Mouse (Mus musculus) CD4-positive, CD25-positive, alpha-beta regulatory T cell (primary cell): Measurements from ENCODE around the gene Olfr1221. TPM values are rescaled to one million over a fixed set of nuclear protein-coding genes. Genes with fewer than 3 reads are reported as not detected.

Experiments used
- polyA plus RNA-seq: library from polyadenylated mRNA; unstranded; fragments of 100-300 nt; shearing (Covaris generic); gene quantifications from one replicate; pipeline ENCODE4 v1.2.1, GENCODE M21; 2017

Olfr1221 gene
- not detected for polyA plus RNA-seq

GRCm38 (mm10) chr2:89117183-89117582, at the start of gene Olfr1221:
TSS of gene Olfr1221 (minus strand) at chr2:89117283.

DNA sequence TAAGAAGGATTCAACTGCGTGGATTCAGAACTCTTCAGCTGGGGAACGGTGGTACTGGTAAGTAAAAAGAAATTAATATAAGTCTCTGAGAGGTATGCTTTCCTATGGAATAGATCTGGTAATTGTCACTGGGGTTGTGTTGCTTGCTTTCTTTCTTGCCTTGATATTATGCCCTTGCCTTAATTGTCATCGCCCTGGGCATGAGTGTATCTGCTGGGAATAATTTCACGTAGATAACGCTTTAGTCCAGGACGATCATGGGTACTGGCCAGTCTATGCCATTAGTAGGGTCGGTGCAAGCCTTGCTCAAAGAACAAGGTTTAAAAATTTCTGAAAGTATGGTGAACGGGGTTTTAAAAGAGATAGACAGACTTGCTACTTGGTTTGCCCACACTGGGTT, 46.9 kb upstream of the Olfr1221 start, which contains the start of gene Olfr1224-ps1:
Olfr1224-ps1 (minus strand) TSS at position 101 of the 400 bp plus-strand sequence.

GRCm38 (mm10) chr2:89151460-89151859, 34.4 kb upstream of the Olfr1221 start, which contains the start of gene Olfr1223:
TSS of gene Olfr1223 (minus strand) at chr2:89151560.

DNA sequence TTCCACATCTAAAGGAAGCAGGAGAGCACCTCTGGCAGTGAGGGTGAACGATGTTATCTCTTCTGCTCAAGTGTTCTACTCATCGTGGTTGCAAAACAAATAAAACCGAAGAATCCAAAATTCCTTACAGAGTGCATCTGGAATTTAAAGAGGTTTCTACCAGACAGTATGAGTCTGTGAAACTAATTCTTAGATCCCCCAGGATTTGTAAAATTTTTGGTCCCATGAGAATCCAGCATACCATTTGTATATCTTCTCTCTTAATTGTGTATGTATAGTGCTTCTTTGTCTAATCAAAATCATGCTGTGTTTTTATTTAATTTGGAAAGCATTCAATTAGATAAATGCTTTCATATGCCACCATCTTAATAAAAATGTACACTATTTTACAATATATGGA, 15.9 kb upstream of the Olfr1221 start, which contains the start of gene Olfr1222:
Olfr1222 (minus strand) TSS at position 101 of the 400 bp plus-strand sequence.

GRCm38 (mm10) chr2:89106735-89107134, 10.3 kb downstream of the Olfr1221 start, which contains the start of gene Olfr1220:
TSS of gene Olfr1220 (minus strand) at chr2:89106835.

DNA sequence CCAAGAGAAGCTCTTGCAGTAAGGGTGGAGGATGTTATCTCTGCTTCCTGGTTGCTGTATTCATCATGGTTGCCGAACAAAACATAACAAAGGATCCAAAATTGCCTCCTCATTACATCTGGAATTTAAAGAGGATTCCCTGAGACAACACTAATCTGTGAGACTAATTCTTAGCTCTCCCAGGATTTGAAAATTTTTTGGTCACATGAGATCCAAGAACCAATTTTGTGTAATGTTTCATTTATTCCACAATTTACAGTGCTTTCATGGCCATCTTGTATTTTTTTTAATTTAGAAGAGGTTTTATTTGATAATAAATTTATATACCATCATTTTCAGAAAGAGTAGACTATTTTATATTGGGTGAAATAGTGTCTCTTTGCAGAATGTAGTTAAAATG, 33.7 kb downstream of the Olfr1221 start, which contains the start of gene Olfr1219:
Olfr1219 (minus strand) TSS at position 101 of the 400 bp plus-strand sequence.

GRCm38 (mm10) chr2:89061087-89061486, 56.0 kb downstream of the Olfr1221 start, which contains the start of gene Olfr1218:
TSS of gene Olfr1218 (minus strand) at chr2:89061187.

Other genes with a start within 250 kb of the Olfr1221 start
- not detected for gene Olfr1208, start 215.0 kb downstream of the Olfr1221 start, polyA plus RNA-seq
- not detected for gene Olfr1209, start 202.1 kb downstream of the Olfr1221 start, polyA plus RNA-seq
- gene Olfr1211, start 179.2 kb downstream of the Olfr1221 start, polyA plus RNA-seq = not detected
- not detected for gene Olfr1212, start 163.3 kb downstream of the Olfr1221 start, polyA plus RNA-seq
- gene Gm13762, start 137.0 kb downstream of the Olfr1221 start, polyA plus RNA-seq = not detected
- not detected for gene Olfr1214, start 124.6 kb downstream of the Olfr1221 start, polyA plus RNA-seq
- not detected for gene Olfr1215, start 110.3 kb downstream of the Olfr1221 start, polyA plus RNA-seq
- gene Olfr1216, start 98.9 kb downstream of the Olfr1221 start, polyA plus RNA-seq = not detected
- not detected for gene Olfr1217, start 85.2 kb downstream of the Olfr1221 start, polyA plus RNA-seq
- gene Olfr1218, start 56.1 kb downstream of the Olfr1221 start, polyA plus RNA-seq = not detected
- gene Olfr1219, start 33.8 kb downstream of the Olfr1221 start, polyA plus RNA-seq = not detected
- 0.07 TPM for gene Olfr1220, start 10.4 kb downstream of the Olfr1221 start, polyA plus RNA-seq
- gene Olfr1222, start 15.8 kb upstream of the Olfr1221 start, polyA plus RNA-seq = not detected
- not detected for gene Olfr1223, start 34.3 kb upstream of the Olfr1221 start, polyA plus RNA-seq
- not detected for gene Olfr1224-ps1, start 46.8 kb upstream of the Olfr1221 start, polyA plus RNA-seq
- 0.07 TPM for gene Olfr1225, start 57.4 kb upstream of the Olfr1221 start, polyA plus RNA-seq
- gene Olfr1226, start 82.8 kb upstream of the Olfr1221 start, polyA plus RNA-seq = not detected
- not detected for gene Olfr1228, start 136.8 kb upstream of the Olfr1221 start, polyA plus RNA-seq
- gene Olfr1229, start 170.7 kb upstream of the Olfr1221 start, polyA plus RNA-seq = not detected
- not detected for gene Olfr1230, start 180.0 kb upstream of the Olfr1221 start, polyA plus RNA-seq
- not detected for gene Olfr1231, start 189.8 kb upstream of the Olfr1221 start, polyA plus RNA-seq
- not detected for gene Olfr1232, start 212.4 kb upstream of the Olfr1221 start, polyA plus RNA-seq
- gene Olfr1233, start 225.1 kb upstream of the Olfr1221 start, polyA plus RNA-seq = 0.04 TPM
- gene Olfr1234, start 247.6 kb upstream of the Olfr1221 start, polyA plus RNA-seq = not detected